Mouse (Mus musculus) megakaryocyte, embryonic 14.5 days (primary cell): ENCODE data around the gene Chrne.

Source experiments
- FLI1 ChIP-seq: IDR thresholded peaks from 2 replicates; pipeline ENCODE4 v1.6.1; 2012; ENCODE audit warnings: low read length, inconsistent platforms, mixed read lengths
- GATA1 ChIP-seq: IDR thresholded peaks from 3 replicates; pipeline ENCODE4 v1.6.1; 2012; ENCODE audit warnings: mixed read lengths, low read length, inconsistent platforms, borderline replicate concordance

GRCm38 (mm10) chr11:70586261-70586660, 32.8 kb downstream of the Chrne start:
- TF ChIP-seq GATA1 = no peak
- no peak for TF ChIP-seq FLI1
